Mouse (Mus musculus) small intestine, adult 2 months (tissue): ENCODE data around the gene Zmym4.

Experiments
- CTCF ChIP-seq: fragments of 200-500 bp; IDR thresholded peaks from 2 replicates; pipeline ENCODE4 v1.5.1; 2012; ENCODE audit warnings: low read depth, mild to moderate bottlenecking, control low read depth, inconsistent platforms, low read length, moderate library complexity, mixed read lengths; ENCODE audit not compliant: insufficient replicate concordance, insufficient read length; ENCODE audit errors: extremely low read depth
- POLR2A ChIP-seq: fragments of 200-500 bp; IDR thresholded peaks from 2 replicates; pipeline ENCODE4 v1.6.1; 2012; ENCODE audit warnings: low read depth, mild to moderate bottlenecking, control low read depth, inconsistent platforms, low read length, moderate library complexity

DNA sequence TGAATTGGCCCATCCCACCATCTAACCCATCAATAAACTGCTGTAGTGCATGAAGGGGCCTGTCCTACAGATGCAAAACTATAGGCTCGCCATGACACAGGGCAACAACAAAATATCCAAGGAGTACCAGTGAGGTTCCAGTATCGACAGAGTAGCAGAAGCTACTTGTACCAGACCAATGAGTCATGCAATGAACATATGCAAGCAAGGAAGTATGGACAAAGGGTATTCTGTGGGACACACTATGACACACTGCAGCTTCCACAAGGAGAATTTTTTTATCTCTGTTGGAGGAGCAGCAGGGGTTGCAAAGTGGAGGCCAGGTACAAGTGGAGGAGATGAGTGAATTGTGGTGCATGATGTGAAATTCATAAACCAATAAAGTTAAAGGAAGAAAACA lies 9.7 kb downstream of the Zmym4 start:
- TF ChIP-seq POLR2A (no peak), CTCF (no peak)
